Mouse (Mus musculus) midbrain, embryonic 11.5 days (tissue): ENCODE data around the gene Gm17606. TPM values are rescaled to one million over a fixed set of nuclear protein-coding genes. Genes with fewer than 3 reads are reported as not detected.

ENCODE experiments used
- ATAC-seq: fragments of 200-750 bp; cut with Nextera tagmentation; 2 replicates; pipeline ENCODE4 v1.8.0; 2017; ENCODE audit warnings: moderate TSS enrichment, moderate library complexity; ENCODE audit not compliant: low FRiP score
- DNase-seq: peaks from one replicate; pipeline ENCODE4 v3.0.0; 2015; ENCODE audit warnings: low spot score; ENCODE audit errors: missing footprints
- H3K27ac ChIP-seq: fragments of 300-500 bp; sonication (generic); 2 replicates; pipeline ENCODE4 v1.5.1; 2014; ENCODE audit warnings: low read depth, low read length
- H3K27me3 ChIP-seq: fragments of 300-500 bp; sonication (generic); 2 replicates; pipeline ENCODE4 v1.6.1; 2014; ENCODE audit warnings: mild to moderate bottlenecking, low read length, moderate library complexity, mixed read lengths; ENCODE audit not compliant: control insufficient read depth, insufficient read depth
- H3K36me3 ChIP-seq: fragments of 300-500 bp; sonication (generic); 2 replicates; pipeline ENCODE4 v1.6.1; 2014; ENCODE audit warnings: mild to moderate bottlenecking, low read length, moderate library complexity, mixed read lengths; ENCODE audit not compliant: control insufficient read depth, insufficient read depth
- H3K4me1 ChIP-seq: fragments of 300-500 bp; sonication (generic); 2 replicates; pipeline ENCODE4 v1.6.1; 2014; ENCODE audit warnings: low read length; ENCODE audit not compliant: control insufficient read depth, insufficient read depth
- H3K4me2 ChIP-seq: fragments of 300-500 bp; sonication (generic); 2 replicates; pipeline ENCODE4 v1.6.1; 2014; ENCODE audit warnings: mild to moderate bottlenecking, moderate library complexity
- H3K4me3 ChIP-seq: fragments of 300-500 bp; sonication (generic); 2 replicates; pipeline ENCODE4 v1.5.1; 2014; ENCODE audit warnings: low read depth, low read length
- H3K9ac ChIP-seq: fragments of 300-500 bp; sonication (generic); 2 replicates; pipeline ENCODE4 v1.6.1; 2014; ENCODE audit warnings: low read length
- H3K9me3 ChIP-seq: fragments of 300-500 bp; sonication (generic); 2 replicates; pipeline ENCODE4 v1.6.1; 2016; ENCODE audit warnings: low read length; ENCODE audit not compliant: control insufficient read depth
- WGBS: fragments of 180-500 bp; shearing (Covaris S2); extraction: QIAGEN DNeasy Blood & Tissue Kit; methylation state at CpG from one replicate; pipeline ENCODE4 v1.1.7; 2014; 5-methylcytosine and 5-hydroxymethylcytosine counted together
- polyA plus RNA-seq: library from polyadenylated mRNA; unstranded; fragments of >200 nt; fragmentation: Nextera tagmentation; extraction: Ambion mirVana; gene quantifications from 2 replicates; pipeline ENCODE4 v1.2.1, GENCODE M21; 2014

The Gm17606 gene
- polyA plus RNA-seq, 1 experiment from 2014 or later: not detected

GRCm38 (mm10) chr14:54632252-54632651 lies 8.5 kb upstream of the Gm17606 start:
- ATAC-seq (no peak), DNase-seq (no peak)
- Histone ChIP-seq H3K9ac (no peak overlapping the region), H3K36me3 (peaks cover 26% of the 10 kb centered on the region), H3K9me3 (no peaks in the 10 kb centered on the region), H3K4me2 (no peak overlapping the region), H3K27ac (no peak overlapping the region), H3K27me3 (no peaks in the 10 kb centered on the region), H3K4me1 (no peaks in the 10 kb centered on the region), H3K4me3 (no peak overlapping the region)
- WGBS: 91% methylated on average over 37 of the region's 37 CpGs

- 83% methylated on average over 4 of the region's 4 CpGs for WGBS
- Histone ChIP-seq H3K4me2 (no peak overlapping the region), H3K27ac (no peak overlapping the region), H3K9me3 (no peaks in the 10 kb centered on the region), H3K9ac (no peak overlapping the region), H3K4me3 (no peak overlapping the region), H3K36me3 (peaks cover 30% of the 10 kb centered on the region), H3K27me3 (no peaks in the 10 kb centered on the region), H3K4me1 (no peaks in the 10 kb centered on the region)
- ATAC-seq (no peak), DNase-seq (no peak)
These were observed 6.6 kb upstream of the Gm17606 start for GRCm38 (mm10) chr14:54634182-54634581.

GRCm38 (mm10) chr14:54636954-54637353 lies 3.8 kb upstream of the Gm17606 start:
- Histone ChIP-seq H3K9me3 (no peaks in the 10 kb centered on the region), H3K4me1 (peaks cover 9% of the 10 kb centered on the region; the same call in 1 of the 2 replicates), H3K27me3 (no peaks in the 10 kb centered on the region), H3K4me2 (no peak overlapping the region), H3K4me3 (no peak overlapping the region), H3K27ac (no peak overlapping the region), H3K9ac (no peak overlapping the region), H3K36me3 (peaks cover 21% of the 10 kb centered on the region)
- ATAC-seq (no peak), DNase-seq (peak; percentile 95)
- 51% methylated on average over 8 of the region's 8 CpGs for WGBS

- ATAC-seq (no peak), DNase-seq (no peak)
- no peak overlapping the region for H3K4me2 ChIP-seq
- no peaks in the 10 kb centered on the region for H3K27me3 ChIP-seq
- no peak overlapping the region for H3K4me3 ChIP-seq
- H3K9ac ChIP-seq: no peak overlapping the region
- no peaks in the 10 kb centered on the region for H3K9me3 ChIP-seq
- H3K27ac ChIP-seq: no peak overlapping the region
- 82% methylated on average over 5 of the region's 5 CpGs for WGBS
- H3K4me1 ChIP-seq: peaks cover 9% of the 10 kb centered on the region; the same call in 1 of the 2 replicates
- H3K36me3 ChIP-seq: peaks cover 15% of the 10 kb centered on the region
These were observed 2.5 kb upstream of the Gm17606 start for GRCm38 (mm10) chr14:54638210-54638609.

- Histone ChIP-seq H3K9ac (peak overlapping the region; percentile 96), H3K4me1 (peaks cover 9% of the 10 kb centered on the region; the same call in 1 of the 2 replicates), H3K4me3 (peak overlapping the region; percentile 74), H3K27ac (no peak overlapping the region), H3K36me3 (peaks cover 25% of the 10 kb centered on the region), H3K27me3 (no peaks in the 10 kb centered on the region), H3K9me3 (no peaks in the 10 kb centered on the region), H3K4me2 (peak overlapping the region; percentile 94)
- ATAC-seq (no peak), DNase-seq (no peak)
- WGBS: 32% methylated on average over 4 of the region's 4 CpGs
These were observed 631 bp upstream of the Gm17606 start for GRCm38 (mm10) chr14:54640121-54640520.

DNA sequence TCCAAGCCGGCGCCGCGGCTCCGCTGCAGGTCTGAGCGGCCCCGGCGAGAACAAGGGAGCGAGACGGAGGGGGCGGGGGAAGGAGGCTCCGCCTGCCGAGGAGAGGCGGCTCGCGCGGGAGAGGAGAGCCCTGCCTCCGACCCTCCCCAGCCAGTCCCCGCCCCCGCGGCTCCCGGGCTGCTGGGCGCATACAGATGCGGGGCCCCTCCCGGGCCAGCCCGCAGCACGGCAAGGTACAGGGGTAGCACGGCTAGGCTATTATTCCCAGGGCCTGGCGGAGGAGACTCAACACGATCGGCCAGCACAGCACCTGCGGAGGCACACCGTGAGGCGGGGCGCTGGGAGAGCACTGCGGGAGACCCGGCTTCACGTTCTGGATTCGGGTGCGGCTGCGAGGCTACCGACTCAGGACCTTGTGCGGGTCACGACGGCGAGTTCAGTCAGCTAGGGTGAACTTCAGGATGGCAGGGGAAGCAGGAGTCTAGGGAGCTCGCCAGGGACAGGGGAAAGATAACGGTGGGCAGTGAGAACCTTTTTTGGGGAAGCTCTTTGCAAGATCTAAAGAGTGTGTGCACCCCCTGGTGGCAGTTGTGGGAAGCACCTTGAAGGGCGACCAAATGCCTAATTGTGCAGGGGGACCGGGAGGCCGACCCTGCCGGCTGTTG lies 685 bp downstream of the Gm17606 start, which contains the start of gene Cdh24:
Gene Cdh24, minus strand, starts transcription at position 60 of the 665 bp plus-strand sequence.
- Histone ChIP-seq H3K4me1 (peaks cover 9% of the 10 kb centered on the region; the same call in 1 of the 2 replicates), H3K27ac (peak within 1 kb of the TSS; percentile 81), H3K9me3 (no peaks in the 10 kb centered on the region), H3K27me3 (no peaks in the 10 kb centered on the region), H3K4me2 (peak within 1 kb of the TSS; percentile 94), H3K9ac (peak within 1 kb of the TSS; percentile 96), H3K36me3 (peaks cover 37% of the 10 kb centered on the region), H3K4me3 (peak within 1 kb of the TSS; percentile 74)
- peak; percentile 99 for DNase-seq
- WGBS: under 1% methylated on average over 44 of the region's 52 CpGs
- peak; percentile 93 for ATAC-seq

DNA sequence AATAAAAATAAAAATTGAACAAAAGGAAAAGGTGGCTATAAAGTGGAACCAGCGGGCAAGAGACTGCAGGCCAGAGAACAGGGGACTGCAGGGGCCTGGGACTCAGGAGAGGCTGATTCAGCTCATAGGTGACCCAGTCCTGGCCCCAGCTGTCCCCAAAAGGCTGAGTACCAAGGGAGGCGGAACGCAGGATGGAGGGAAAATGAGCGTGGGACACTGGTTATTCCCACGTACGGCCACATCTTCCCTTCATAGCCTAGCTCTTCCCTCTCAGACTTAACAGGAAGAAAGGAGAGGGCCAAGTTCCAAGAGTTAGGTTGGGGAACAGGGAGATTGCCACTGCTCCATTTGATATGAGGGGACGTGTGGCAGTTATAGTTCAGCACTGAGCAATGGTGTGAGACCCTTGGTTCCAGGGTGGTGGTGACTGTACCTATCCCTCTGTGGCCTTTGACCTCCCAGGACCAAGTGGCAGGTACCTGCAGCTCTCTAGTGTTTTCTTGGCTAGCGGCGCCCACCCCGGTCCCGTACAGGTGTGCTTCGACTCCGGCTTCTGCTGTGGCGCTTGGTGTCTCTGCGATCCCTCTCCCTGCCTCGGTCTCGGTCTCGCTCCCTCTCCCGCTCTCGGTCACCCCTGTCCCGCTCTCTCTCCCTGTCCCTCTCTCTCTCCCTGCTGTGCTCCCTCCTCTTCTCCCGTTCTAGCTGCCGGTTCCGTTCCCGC lies 1.6 kb downstream of the Gm17606 start:
- ATAC-seq: no peak
- H3K9ac ChIP-seq: no peak overlapping the region
- H3K4me3 ChIP-seq: no peak overlapping the region
- DNase-seq: peak; percentile 90
- H3K27me3 ChIP-seq: no peaks in the 10 kb centered on the region
- H3K4me1 ChIP-seq: peaks cover 9% of the 10 kb centered on the region; the same call in 1 of the 2 replicates
- no peak overlapping the region for H3K4me2 ChIP-seq
- no peak overlapping the region for H3K27ac ChIP-seq
- peaks cover 38% of the 10 kb centered on the region for H3K36me3 ChIP-seq
- H3K9me3 ChIP-seq: no peaks in the 10 kb centered on the region
- WGBS: 78% methylated on average over 25 of the region's 25 CpGs

- H3K4me3 ChIP-seq: no peak overlapping the region
- no peak overlapping the region for H3K9ac ChIP-seq
- H3K4me1 ChIP-seq: peaks cover 9% of the 10 kb centered on the region; the same call in 1 of the 2 replicates
- no peak overlapping the region for H3K4me2 ChIP-seq
- WGBS: 89% methylated on average over 2 of the region's 2 CpGs
- no peak for ATAC-seq
- H3K9me3 ChIP-seq: no peaks in the 10 kb centered on the region
- no peaks in the 10 kb centered on the region for H3K27me3 ChIP-seq
- no peak overlapping the region for H3K27ac ChIP-seq
- DNase-seq: no peak
- H3K36me3 ChIP-seq: peaks cover 42% of the 10 kb centered on the region
These were observed 2.3 kb downstream of the Gm17606 start for GRCm38 (mm10) chr14:54643011-54643410.

- H3K36me3 ChIP-seq: peaks cover 42% of the 10 kb centered on the region
- H3K4me2 ChIP-seq: no peak overlapping the region
- H3K27ac ChIP-seq: no peak overlapping the region
- DNase-seq: no peak
- H3K4me3 ChIP-seq: no peak overlapping the region
- peaks cover 9% of the 10 kb centered on the region; the same call in 1 of the 2 replicates for H3K4me1 ChIP-seq
- H3K27me3 ChIP-seq: no peaks in the 10 kb centered on the region
- H3K9ac ChIP-seq: no peak overlapping the region
- no peaks in the 10 kb centered on the region for H3K9me3 ChIP-seq
- no peak for ATAC-seq
- 92% methylated on average over 9 of the region's 9 CpGs for WGBS
These were observed 3.5 kb downstream of the Gm17606 start for GRCm38 (mm10) chr14:54644294-54644693.
